20 mouse cellular contexts compared by ENCODE assay signal in genomic region chr11:96397806-96398335, GRCm38 (mm10). TPM values are rescaled to one million over a fixed set of nuclear protein-coding genes. Genes with fewer than 3 reads are reported as not detected.
DNase-seq lines count a peak whose midpoint lies in the region; ATAC-seq and TF ChIP-seq lines count a peak whose summit lies in the region.
"Had no signal": no experiment of that assay in that cellular context is flagged by ENCODE, and none has a peak within 500 bp of the region (broad histone marks: within the 10 kb centered on the region; RNA-seq: fewer than 3 reads in every experiment).

No protein-coding gene starts in this region.

- DNase-seq in heart, embryonic 10.5 days (ENCODE audit: low spot score), result no peak
- no peak for DNase-seq in heart, adult 2 months
- no peak for DNase-seq in liver, embryonic 14.5 days (ENCODE audit: low read depth in 3 of 3, low spot score in 3 of 3)
- no peak for DNase-seq in liver
- no peak for DNase-seq in layer of hippocampus, adult 11-12 months (ENCODE audit: low spot score)
- no peak for DNase-seq in adrenal gland, adult 2 months
- DNase-seq: cerebellum, postnatal 10 days; heart, postnatal 4 days; kidney, postnatal 36 days; right cerebral cortex, adult 18-20 months had no signal

- ATAC-seq in liver, embryonic 14.5 days (ENCODE audit: insufficient read depth), result no peak
- ATAC-seq in intestine, embryonic 16.5 days, result peak; percentile 61
- ATAC-seq in stomach, embryonic 15.5 days (ENCODE audit: insufficient read depth, low FRiP score, low read depth), result 0 out of 2 replicates have a peak, but pooled peaks have one; percentile 54
- ATAC-seq: activated CD4-positive, CD25-positive, alpha-beta regulatory T cell, adult 4 months; forebrain, embryonic 15.5 days had no signal

- TF ChIP-seq POLR2A in heart, adult 2 months (IDR thresholded peaks at IDR 0.05; ENCODE audit: insufficient read depth, low read depth, low read length), result no peak

- TF ChIP-seq CTCF in heart, adult 2 months (IDR thresholded peaks at IDR 0.05), result no peak
- TF ChIP-seq CTCF in liver, embryonic 14.5 days (IDR thresholded peaks at IDR 0.05; ENCODE audit: low read depth), result 0 out of 2 replicates have a peak, but pooled peaks have one; percentile 4

- H3K9ac ChIP-seq in heart, adult 2 months (ENCODE audit: low read depth, low read length), result no peak overlapping the region
- no peak overlapping the region for H3K9ac ChIP-seq in liver, embryonic 14.5 days (replicated peaks)
- no peak overlapping the region for H3K9ac ChIP-seq in intestine, embryonic 16.5 days (ENCODE audit: low read depth, low read length)
- no peak overlapping the region for H3K9ac ChIP-seq in stomach, embryonic 15.5 days
- H3K9ac ChIP-seq: forebrain, embryonic 15.5 days; neural tube, embryonic 15.5 days had no signal

- H3K4me1 ChIP-seq in heart, embryonic 10.5 days, result peaks cover 46% of the 10 kb centered on the region
- no peaks in the 10 kb centered on the region for H3K4me1 ChIP-seq in heart, adult 2 months (ENCODE audit: control insufficient read depth, insufficient read depth, low read length)
- no peaks in the 10 kb centered on the region; a peak in 1 of 4 replicates for H3K4me1 ChIP-seq in liver, embryonic 14.5 days (replicated peaks; ENCODE audit: control insufficient read depth in 2 of 2, insufficient read depth in 2 of 2, low read length in 1 of 2)
- peaks cover 16% of the 10 kb centered on the region for H3K4me1 ChIP-seq in intestine, embryonic 16.5 days (ENCODE audit: control insufficient read depth, insufficient read depth, low read length)
- peaks cover 14% of the 10 kb centered on the region for H3K4me1 ChIP-seq in stomach, embryonic 15.5 days
- H3K4me1 ChIP-seq: forebrain, embryonic 15.5 days had no signal

- no peak for TF ChIP-seq EP300 in heart, adult 2 months (IDR thresholded peaks at IDR 0.05; ENCODE audit: insufficient read depth, low read depth, low read length)
- TF ChIP-seq EP300 in liver, embryonic 14.5 days (IDR thresholded peaks at IDR 0.05; ENCODE audit: low read depth), result no peak

- no peak overlapping the region for H3K4me3 ChIP-seq in heart, embryonic 10.5 days
- no peak overlapping the region for H3K4me3 ChIP-seq in heart, adult 2 months
- H3K4me3 ChIP-seq in liver, embryonic 14.5 days (ENCODE audit: insufficient read depth in 1 of 2, low read depth in 2 of 2, low read length in 2 of 2), result no peak overlapping the region
- H3K4me3 ChIP-seq in intestine, embryonic 16.5 days (ENCODE audit: low read length), result no peak overlapping the region
- no peak overlapping the region for H3K4me3 ChIP-seq in stomach, embryonic 15.5 days (replicated peaks)
- H3K4me3 ChIP-seq: forebrain, embryonic 15.5 days; neural tube, embryonic 15.5 days had no signal

- no peaks in the 10 kb centered on the region for H3K9me3 ChIP-seq in heart, embryonic 10.5 days
- no peaks in the 10 kb centered on the region for H3K9me3 ChIP-seq in liver, embryonic 14.5 days (ENCODE audit: control insufficient read depth, low read length)
- no peaks in the 10 kb centered on the region for H3K9me3 ChIP-seq in intestine, embryonic 16.5 days (ENCODE audit: control insufficient read depth, low read length)
- no peaks in the 10 kb centered on the region for H3K9me3 ChIP-seq in stomach, embryonic 15.5 days
- H3K9me3 ChIP-seq: forebrain, embryonic 15.5 days; neural tube, embryonic 15.5 days had no signal

- H3K79me2 ChIP-seq in heart, adult 2 months (replicated peaks; ENCODE audit: control insufficient read depth, insufficient read depth, low read length), result no peaks in the 10 kb centered on the region

- H3K4me2 ChIP-seq in liver, embryonic 14.5 days (ENCODE audit: low read depth), result no peak overlapping the region
- H3K4me2 ChIP-seq in intestine, embryonic 16.5 days (ENCODE audit: low read depth, low read length), result no peak overlapping the region
- H3K4me2 ChIP-seq in stomach, embryonic 15.5 days, result no peak overlapping the region
- H3K4me2 ChIP-seq: forebrain, embryonic 15.5 days; neural tube, embryonic 15.5 days had no signal

- 19% methylated on average over 7 of the region's 7 CpGs for WGBS in heart, embryonic 10.5 days
- 59% methylated on average over 7 of the region's 7 CpGs for WGBS in heart, adult 2 months
- WGBS in liver, embryonic 14.5 days (ENCODE audit: insufficient replicate concordance), result 40% methylated on average over 7 of the region's 7 CpGs
- WGBS in intestine, embryonic 16.5 days, result 26% methylated on average over 7 of the region's 7 CpGs
- 22% methylated on average over 7 of the region's 7 CpGs for WGBS in stomach, embryonic 15.5 days

- intact Hi-C loops in heart, adult 2 months (cut with DNase I), result no loop called here

- H3K27me3 ChIP-seq in heart, embryonic 10.5 days (ENCODE audit: insufficient read depth, poor library complexity, severe bottlenecking), result peaks cover 88% of the 10 kb centered on the region
- no peaks in the 10 kb centered on the region for H3K27me3 ChIP-seq in heart, adult 2 months (ENCODE audit: control insufficient read depth, insufficient read depth, low read length)
- no peaks in the 10 kb centered on the region for H3K27me3 ChIP-seq in liver, embryonic 14.5 days (ENCODE audit: control insufficient read depth, insufficient read depth, low read length)
- H3K27me3 ChIP-seq in intestine, embryonic 16.5 days (replicated peaks; ENCODE audit: control insufficient read depth, insufficient read depth, low read length), result no peaks in the 10 kb centered on the region
- no peaks in the 10 kb centered on the region for H3K27me3 ChIP-seq in stomach, embryonic 15.5 days (replicated peaks)
- H3K27me3 ChIP-seq: neural tube, embryonic 15.5 days had no signal

- 0 out of 2 replicates have a peak overlapping the region, but pooled peaks have one; percentile 29 for H3K27ac ChIP-seq in heart, embryonic 10.5 days
- H3K27ac ChIP-seq in heart, adult 2 months, result no peak overlapping the region
- no peak overlapping the region for H3K27ac ChIP-seq in liver, embryonic 14.5 days
- no peak overlapping the region for H3K27ac ChIP-seq in intestine, embryonic 16.5 days (ENCODE audit: low read length)
- H3K27ac ChIP-seq in stomach, embryonic 15.5 days, result peak overlapping the region; percentile 45
- H3K27ac ChIP-seq: forebrain, embryonic 15.5 days; neural tube, embryonic 15.5 days had no signal

- no peaks in the 10 kb centered on the region for H3K36me3 ChIP-seq in heart, embryonic 10.5 days
- no peaks in the 10 kb centered on the region for H3K36me3 ChIP-seq in heart, adult 2 months (ENCODE audit: control insufficient read depth, insufficient read depth, low read length)
- H3K36me3 ChIP-seq in liver, embryonic 14.5 days (replicated peaks; ENCODE audit: control insufficient read depth, insufficient read depth, low read depth), result no peaks in the 10 kb centered on the region
- no peaks in the 10 kb centered on the region for H3K36me3 ChIP-seq in intestine, embryonic 16.5 days (ENCODE audit: control insufficient read depth, insufficient read depth, low read length)
- H3K36me3 ChIP-seq in stomach, embryonic 15.5 days, result no peaks in the 10 kb centered on the region
- H3K36me3 ChIP-seq: forebrain, embryonic 15.5 days; neural tube, embryonic 15.5 days had no signal

RNA-seq across cellular contexts. Expression of gene Hoxb1, which starts 32.3 kb away (rescaled TPM):
- polyA plus RNA-seq in heart, embryonic 10.5 days (2016; fragmentation: Nextera tagmentation; extraction: Ambion mirVana), result 0.20 and 3.3 TPM in 2 replicates
- not detected for total RNA-seq in heart, adult 2 months (2021)
- polyA plus RNA-seq in heart, adult 2 months (2012; rRNA removed), result not detected in 2 replicates
- polyA plus RNA-seq in liver, embryonic 14.5 days (2012; rRNA removed), result 0.02 TPM in 2 replicates
- polyA plus RNA-seq in liver, embryonic 14.5 days (2014; fragmentation: Nextera tagmentation; extraction: Ambion mirVana), result not detected in 2 replicates
- not detected in 2 replicates for polyA plus RNA-seq in intestine, embryonic 16.5 days (2015; fragmentation: Nextera tagmentation; extraction: Ambion mirVana)
- polyA plus RNA-seq in stomach, embryonic 15.5 days (2015; fragmentation: Nextera tagmentation; extraction: Ambion mirVana), result 0.10 TPM in 1 of 2 replicates, not detected in the other
- total RNA-seq in adrenal gland, adult 2 months (2021), result not detected
- polyA plus RNA-seq in adrenal gland, adult 2 months (2012; rRNA removed), result not detected in 2 replicates
- total RNA-seq: gastrocnemius, adult 8-10 months; heart, postnatal 4 days; layer of hippocampus, postnatal 25 days; left cerebral cortex, postnatal 36 days had no signal
- polyA plus RNA-seq: activated CD4-positive, CD25-positive, alpha-beta regulatory T cell, adult 4 months; forebrain, embryonic 15.5 days; liver, embryonic 16.5 days; spleen, adult 2 months had no signal

RNA-seq across cellular contexts. Expression of gene Hoxb2, which starts 47.5 kb away (rescaled TPM):
- polyA plus RNA-seq in heart, embryonic 10.5 days (2016; fragmentation: Nextera tagmentation; extraction: Ambion mirVana), result 5.7 and 27.6 TPM in 2 replicates
- under 1 TPM; 0.23 to 0.68 TPM for total RNA-seq in heart, adult 2 months (2021)
- polyA plus RNA-seq in heart, adult 2 months (2012; rRNA removed), result 0.91 and 1.4 TPM in 2 replicates
- polyA plus RNA-seq in liver, embryonic 14.5 days (2012; rRNA removed), result 1.1 TPM in 2 replicates
- 0.51 and 0.75 TPM in 2 replicates for polyA plus RNA-seq in liver, embryonic 14.5 days (2014; fragmentation: Nextera tagmentation; extraction: Ambion mirVana)
- polyA plus RNA-seq in intestine, embryonic 16.5 days (2015; fragmentation: Nextera tagmentation; extraction: Ambion mirVana), result 9.6 and 11.6 TPM in 2 replicates
- polyA plus RNA-seq in stomach, embryonic 15.5 days (2015; fragmentation: Nextera tagmentation; extraction: Ambion mirVana), result 20.3 and 21.0 TPM in 2 replicates
- total RNA-seq in adrenal gland, adult 2 months (2021), result 10 to 100 TPM; 18.7 to 22.6 TPM
- 69.6 and 86.1 TPM in 2 replicates for polyA plus RNA-seq in adrenal gland, adult 2 months (2012; rRNA removed)
- total RNA-seq: layer of hippocampus, postnatal 25 days; left cerebral cortex, postnatal 36 days had no signal
- polyA plus RNA-seq: activated CD4-positive, CD25-positive, alpha-beta regulatory T cell, adult 4 months; forebrain, embryonic 15.5 days had no signal

Comparison
In these comparisons a context has a peak if more than half of its experiments do, and no peak if none do; other contexts are left out.
1. H3K27ac ChIP-seq: peak in heart, embryonic 10.5 days (single experiment) and stomach, embryonic 15.5 days (single experiment); none in heart, adult 2 months (single experiment), liver, embryonic 14.5 days (single experiment) and intestine, embryonic 16.5 days (single experiment).